Mouse (Mus musculus) frontal cortex, adult 2 months (tissue): ENCODE measurements around the gene Ccdc177. TPM values are rescaled to one million over a fixed set of nuclear protein-coding genes. Genes with fewer than 3 reads are reported as not detected.

ENCODE experiments used
- DNase-seq, 2 experiments: peaks; one replicate each; pipeline ENCODE4 v3.0.0; 2022; ENCODE audit warnings: low spot score in 1 of 2; ENCODE audit errors: extremely low spot score in 1 of 2
- polyA plus RNA-seq: library from polyadenylated mRNA; depleted of rRNA; stranded (reverse); fragments of >200 nt; gene quantifications from 2 replicates; pipeline ENCODE4 v1.2.3, GENCODE M21; 2012

Gene Ccdc177
- polyA plus RNA-seq, 1 experiment, result 6.3 TPM

DNA sequence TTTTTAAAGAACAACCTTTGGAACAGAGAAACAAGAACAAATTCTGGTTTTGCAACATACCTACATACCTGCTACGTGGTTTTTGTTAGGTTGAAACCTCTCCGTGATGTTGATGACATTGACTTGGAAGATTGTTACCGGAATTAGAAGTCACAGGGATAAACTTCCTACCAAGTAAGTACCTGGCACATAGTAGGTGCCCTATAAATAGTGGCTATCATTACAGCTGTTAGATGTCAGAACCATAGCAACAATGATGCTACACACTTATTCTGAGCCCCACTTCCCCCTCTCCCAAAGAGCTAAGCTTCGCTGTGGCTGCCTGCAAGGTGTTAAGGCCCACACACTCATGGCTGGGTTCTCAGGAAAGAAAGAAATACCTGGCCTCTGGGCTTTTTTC, 25.1 kb upstream of the Ccdc177 start:
- no peak for DNase-seq

DNA sequence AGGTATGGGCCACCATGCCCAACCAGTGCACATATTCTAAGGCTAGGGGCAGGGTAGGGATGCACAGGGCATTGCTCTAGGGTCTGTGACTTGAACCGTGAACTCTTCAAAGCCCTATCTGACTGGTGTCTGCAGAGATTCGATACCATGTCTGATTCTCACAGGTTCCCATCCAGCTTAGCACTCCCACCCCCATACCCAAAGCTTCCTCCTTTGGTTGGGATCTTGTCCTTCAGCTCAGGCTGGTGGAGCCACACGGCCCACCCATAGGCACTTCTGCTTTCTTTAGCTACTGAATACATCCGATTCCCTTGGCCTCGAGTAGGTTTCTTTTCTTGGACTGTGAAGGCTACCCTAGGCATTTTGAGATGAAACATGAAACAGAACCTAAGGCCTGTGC, 24.5 kb upstream of the Ccdc177 start:
- no peak for DNase-seq

- DNase-seq, result no peak
Observed at GRCm38 (mm10) chr12:80783889-80784288, 23.4 kb upstream of the Ccdc177 start.

- DNase-seq, result no peak
Observed at GRCm38 (mm10) chr12:80782892-80783291, 22.4 kb upstream of the Ccdc177 start.

DNA sequence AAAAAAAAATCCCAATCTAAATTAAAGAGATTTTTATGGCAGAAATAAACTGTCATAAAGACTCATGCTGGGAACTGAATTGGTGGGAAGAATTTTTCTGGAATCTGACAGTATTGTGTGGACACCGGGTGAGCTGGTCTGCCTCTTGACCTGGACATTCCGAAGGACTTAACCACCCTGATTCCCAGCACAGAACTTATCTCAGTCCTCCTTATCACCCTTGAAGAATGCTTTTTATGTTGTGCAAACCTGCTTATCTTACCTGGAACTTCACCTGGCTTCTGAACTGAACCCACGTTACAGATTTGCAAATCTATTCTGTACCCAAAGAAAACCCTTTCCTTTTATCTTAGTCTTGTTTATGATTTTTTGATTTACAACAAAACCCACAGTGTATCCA, 21.7 kb upstream of the Ccdc177 start:
- DNase-seq, result no peak

DNA sequence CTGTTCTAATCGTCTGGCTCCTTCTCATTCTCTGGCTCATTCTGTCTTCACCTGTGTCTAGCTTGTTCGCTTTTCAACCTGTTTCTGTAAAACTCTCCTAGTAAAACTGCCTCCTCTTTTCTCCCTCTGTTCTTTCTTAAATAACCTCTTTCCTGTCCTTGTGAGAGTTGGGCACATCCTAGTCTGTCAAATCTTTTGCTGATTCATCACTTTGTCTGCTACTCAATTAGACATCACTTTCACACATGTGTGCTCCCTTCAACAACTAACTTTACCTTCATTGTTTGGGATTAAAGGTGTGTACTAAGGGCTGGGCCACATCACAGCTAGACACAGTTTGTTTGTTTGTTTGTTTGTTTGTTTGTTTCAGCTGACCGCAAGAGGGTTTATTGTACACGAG, 19.3 kb upstream of the Ccdc177 start:
- DNase-seq, result no peak

DNA sequence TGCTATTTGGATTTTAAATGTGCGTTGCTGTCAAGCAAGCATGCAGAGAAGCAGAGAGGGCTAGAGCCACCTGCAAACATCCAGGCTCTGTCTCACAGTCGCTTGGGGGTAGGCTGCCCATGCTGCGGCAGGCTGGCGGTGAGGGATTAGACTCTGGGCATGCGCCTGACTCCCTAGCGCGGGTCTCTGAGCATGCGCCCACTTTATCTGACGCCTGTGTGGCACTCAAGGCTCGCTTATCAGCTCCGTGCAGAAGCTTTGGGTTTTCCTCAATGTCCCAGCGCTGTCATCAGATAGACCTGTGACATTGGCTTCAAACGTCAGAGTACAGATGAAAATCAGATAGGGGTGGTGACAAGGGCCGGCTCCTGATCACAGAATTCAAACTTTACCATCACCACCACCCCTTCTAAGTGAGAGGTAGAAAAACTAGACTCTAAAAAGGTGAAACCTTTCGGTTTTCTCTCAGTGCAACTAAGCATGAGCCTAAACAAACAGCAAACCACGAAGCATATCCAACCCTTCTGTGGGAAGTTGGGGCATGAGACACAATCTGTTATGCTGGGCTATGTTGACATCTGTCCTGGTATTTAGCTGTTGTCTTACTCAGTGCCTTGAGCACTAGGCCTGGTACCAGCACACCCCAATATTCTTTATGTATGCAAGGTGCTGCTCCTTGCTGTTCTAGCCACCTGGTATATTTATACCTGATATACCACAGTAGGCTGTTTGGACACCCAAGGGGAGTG, 17.9 kb upstream of the Ccdc177 start:
- no peak for DNase-seq

- no peak for DNase-seq
Observed at GRCm38 (mm10) chr12:80776046-80776634, 15.7 kb upstream of the Ccdc177 start.

- no peak for DNase-seq
Observed at GRCm38 (mm10) chr12:80774786-80775185, 14.3 kb upstream of the Ccdc177 start.

- DNase-seq, result peak in 1 of 2 experiments; percentile 83
Observed at GRCm38 (mm10) chr12:80769697-80770096, 9.2 kb upstream of the Ccdc177 start.

GRCm38 (mm10) chr12:80764116-80764515, 3.6 kb upstream of the Ccdc177 start:
- DNase-seq, result no peak

DNA sequence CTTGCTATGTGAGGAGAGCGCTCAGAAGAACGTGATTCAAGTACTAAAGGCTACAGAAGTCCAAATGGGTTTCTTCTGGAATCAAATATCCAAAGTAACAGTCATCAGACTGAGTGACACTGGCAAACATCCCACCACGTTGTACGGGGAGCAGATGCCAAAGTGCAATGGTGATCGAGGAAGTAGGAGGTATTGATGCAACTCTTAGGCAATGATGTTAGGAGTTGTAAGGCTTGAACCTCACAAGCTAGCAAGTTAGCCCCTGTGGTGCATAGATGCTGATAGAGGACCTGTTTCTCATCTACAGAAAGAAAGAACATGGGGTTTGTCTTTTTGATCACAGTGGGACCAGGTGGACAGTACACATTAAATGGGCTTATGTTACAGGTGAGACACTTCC, 2.5 kb upstream of the Ccdc177 start:
- no peak for DNase-seq

- peak in 1 of 2 experiments; percentile 50 for DNase-seq
Observed at GRCm38 (mm10) chr12:80759713-80760395, 633 bp downstream of the Ccdc177 start.

DNA sequence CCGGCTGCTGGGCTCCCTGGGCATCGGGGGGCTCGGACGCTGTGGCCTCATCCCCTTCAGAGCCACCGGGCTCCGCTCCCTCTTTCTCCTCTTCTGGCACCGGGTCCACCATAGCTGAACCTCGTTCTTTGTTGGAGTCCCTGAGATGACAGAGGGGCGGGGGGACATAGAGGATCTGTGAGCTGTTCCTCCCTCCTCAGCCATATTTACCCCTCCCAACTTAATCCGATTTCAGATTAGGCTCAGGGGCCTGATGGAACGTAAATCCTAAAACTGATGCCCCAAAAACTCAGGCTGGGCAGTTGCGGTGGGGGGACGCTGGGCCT, 1.1 kb downstream of the Ccdc177 start:
- DNase-seq, result no peak

DNA sequence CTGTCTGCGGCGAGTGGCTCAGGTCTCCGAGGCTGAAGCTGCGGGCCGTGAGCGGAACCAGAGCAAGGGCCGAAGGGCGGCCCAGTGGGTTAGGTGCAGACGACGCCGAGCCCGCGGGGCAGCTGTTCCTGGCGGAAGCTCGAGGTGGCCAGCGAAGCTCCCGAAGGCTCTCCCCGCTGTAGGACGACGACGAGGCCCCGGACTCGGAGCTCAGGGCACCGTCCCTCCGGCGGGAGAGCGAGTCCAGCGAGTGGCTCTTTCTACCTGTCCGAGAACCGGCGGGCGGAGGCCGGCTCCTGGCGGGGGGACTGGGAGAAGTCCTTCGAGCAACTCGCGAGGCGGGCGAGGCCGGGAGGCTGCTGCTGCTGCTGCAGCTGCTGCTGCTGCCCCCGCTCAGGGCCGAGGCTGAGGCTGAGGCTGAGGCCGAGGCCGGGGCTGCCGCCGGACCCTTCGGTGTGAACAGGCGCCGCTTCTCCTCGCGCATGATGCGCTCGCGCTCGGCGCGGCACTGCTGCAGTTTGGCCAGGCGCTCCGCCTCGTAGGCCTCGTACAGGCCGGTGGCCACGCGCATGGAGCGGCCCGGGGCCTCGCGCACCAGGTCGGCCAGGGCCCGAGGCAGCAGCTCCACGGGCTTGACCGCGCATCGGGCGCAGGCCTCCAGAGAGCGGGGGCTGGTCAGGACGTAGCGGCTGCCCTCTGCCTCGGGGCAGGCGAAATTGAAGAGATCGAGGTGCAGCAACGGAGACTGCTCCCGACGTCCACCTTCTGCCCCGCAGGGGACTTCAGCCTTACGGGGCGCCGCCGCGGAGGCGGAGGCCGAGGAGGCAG, 1.7 kb downstream of the Ccdc177 start:
- DNase-seq, result no peak

DNA sequence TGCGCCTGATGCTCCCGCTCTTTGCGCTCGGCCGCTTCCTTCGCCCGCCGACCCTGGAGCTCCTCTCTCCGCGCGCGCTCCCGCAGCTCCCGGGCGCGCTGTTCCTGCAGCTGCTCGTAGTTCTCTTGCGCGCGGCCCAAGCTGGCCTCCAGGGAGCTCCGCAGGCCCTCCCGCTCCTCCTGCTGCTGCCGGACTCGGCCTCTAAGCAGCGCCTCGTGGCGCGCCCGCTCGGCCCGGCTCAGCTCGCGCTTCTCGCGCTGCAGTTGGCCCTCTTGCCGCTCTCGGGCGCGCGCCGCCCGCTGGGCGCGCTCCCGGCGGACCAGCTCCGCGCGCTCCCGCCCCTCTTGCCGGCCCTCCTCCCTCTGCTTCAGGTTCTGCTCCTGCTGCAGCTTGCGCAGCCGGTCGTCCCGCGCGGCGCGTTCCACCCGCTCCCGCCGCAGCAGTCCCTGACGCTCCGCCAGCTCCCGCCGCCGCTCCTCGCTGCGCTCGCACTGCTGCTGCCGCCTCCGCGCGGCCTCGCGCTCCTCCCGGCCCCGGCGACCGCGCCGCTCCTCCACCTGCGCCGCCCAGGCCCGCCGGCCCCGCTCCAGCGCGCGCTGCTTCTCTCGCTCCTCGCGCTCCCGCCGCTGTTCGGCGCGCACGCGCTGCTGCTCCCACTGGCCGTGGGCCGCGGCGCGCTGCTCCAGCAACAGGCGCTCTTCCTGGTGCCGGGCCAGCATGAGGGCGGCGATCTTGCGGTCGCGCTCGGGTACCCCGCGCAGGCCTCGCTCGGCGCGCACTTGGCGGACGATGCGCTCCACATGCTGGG, 2.5 kb downstream of the Ccdc177 start:
- no peak for DNase-seq

GRCm38 (mm10) chr12:80751556-80751955, 8.9 kb downstream of the Ccdc177 start:
- peak in 1 of 2 experiments; percentile 48 for DNase-seq

DNA sequence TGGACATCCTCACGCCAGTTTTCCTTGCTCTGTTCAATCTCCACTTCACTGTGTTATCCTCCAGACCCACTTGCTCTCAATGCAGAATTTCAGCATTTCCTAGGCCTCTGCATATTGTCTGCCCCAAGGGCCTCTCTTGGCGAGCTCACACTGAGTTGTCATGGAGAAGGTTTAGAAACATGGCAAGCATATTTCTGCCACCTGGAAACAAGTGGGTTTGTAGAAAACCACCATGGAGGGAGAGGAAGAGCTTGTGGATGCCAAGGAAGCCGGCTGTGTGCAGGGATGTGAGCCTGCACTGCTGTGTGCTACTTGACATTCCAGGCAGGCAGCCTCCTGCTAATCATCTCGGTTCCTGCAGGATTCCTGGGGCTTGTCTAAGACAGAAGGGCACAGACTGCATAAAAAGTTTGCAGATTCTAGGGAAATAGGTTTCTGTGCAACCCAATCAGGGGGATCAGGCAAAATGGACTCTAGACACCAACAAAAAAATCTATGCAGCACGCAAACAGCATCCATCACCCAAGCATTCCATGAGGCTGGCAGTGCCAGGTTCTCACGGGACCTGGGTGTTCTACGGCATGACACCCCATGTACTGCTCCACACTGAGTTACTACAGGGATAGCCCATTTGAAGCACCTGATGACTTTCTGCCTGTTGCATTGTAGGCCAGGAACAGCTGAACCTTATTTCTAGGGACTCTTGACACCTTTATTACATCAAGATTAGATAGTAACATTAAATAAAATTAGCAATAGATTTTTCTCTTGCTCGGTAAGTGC, 14.3 kb downstream of the Ccdc177 start:
- no peak for DNase-seq

- DNase-seq, result no peak
Observed at GRCm38 (mm10) chr12:80744614-80745013, 15.9 kb downstream of the Ccdc177 start.

DNA sequence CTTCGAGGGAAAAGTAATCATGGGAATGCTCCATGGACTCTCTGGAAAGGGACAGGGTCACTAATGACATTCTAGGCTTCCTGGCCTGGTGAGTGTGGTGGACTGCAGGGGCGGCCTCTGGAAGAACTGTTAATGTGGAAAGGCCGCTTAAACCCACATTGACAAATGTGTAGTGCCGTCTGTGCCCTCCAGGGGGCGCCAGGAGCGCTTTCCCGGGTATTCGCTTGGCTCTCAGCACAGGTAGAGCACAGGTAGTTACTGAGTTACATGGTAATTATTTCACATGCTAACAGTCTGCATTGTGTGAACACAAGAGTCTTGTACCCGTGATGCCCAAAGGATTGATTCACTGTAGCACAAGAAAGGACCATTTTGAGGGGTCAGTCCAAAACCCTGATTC, 21.0 kb downstream of the Ccdc177 start:
- no peak for DNase-seq
